Mouse (Mus musculus) R1 (cell line): ENCODE results near the gene Magi1.

Experiments used
- DNase-seq: peaks from one replicate; pipeline ENCODE4 v3.0.0-alpha.2; 2018; ENCODE audit warnings: low read depth, low spot score

The Magi1 gene

DNA sequence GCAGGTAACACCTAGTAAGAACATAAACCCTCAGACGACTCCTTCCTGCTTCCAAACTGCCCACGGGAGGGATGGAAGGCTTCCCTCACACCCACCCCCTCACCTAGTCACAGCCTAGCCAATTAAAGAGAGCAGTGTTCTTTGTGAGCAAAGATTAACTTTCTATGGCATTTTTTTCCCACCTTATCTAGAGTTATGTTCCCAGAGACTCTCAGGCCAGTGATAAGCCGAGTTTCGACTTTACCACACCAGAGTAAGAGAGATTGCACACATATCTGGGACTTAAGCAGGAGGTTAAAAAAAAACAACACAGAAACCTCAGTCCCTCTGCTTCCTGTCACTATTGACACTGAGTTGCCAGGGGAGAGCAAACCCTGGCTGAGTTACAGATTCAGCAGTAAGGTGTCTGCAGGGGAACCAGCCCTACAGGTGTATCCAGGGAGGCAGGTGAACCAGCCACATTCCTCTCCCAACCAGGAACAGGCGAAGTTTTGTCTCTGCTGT, 80.0 kb downstream of the Magi1 start:
- DNase-seq = no peak

GRCm38 (mm10) chr6:94201940-94202339, 81.8 kb downstream of the Magi1 start:
- no peak for DNase-seq

GRCm38 (mm10) chr6:94200910-94201309, 82.8 kb downstream of the Magi1 start:
- DNase-seq = no peak

DNA sequence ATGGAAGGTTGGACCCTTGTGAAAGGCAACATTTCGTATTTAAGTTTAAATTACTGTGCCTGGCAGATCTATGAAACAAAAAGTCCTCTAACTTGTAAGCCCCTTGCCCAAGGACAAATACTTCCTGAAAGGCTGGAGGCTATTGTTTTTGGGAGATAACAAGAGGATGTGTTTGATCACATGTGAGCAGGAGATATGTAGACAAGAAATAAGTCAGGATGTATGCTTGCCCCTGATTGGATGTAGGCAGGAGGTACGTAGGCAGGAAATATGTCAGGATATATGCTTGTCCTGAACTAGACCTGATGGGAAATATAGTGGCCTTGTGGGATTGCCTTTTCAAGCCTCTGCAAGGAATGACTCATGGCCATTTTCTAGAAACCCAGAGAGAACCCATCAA, 84.0 kb downstream of the Magi1 start:
- DNase-seq = no peak

DNA sequence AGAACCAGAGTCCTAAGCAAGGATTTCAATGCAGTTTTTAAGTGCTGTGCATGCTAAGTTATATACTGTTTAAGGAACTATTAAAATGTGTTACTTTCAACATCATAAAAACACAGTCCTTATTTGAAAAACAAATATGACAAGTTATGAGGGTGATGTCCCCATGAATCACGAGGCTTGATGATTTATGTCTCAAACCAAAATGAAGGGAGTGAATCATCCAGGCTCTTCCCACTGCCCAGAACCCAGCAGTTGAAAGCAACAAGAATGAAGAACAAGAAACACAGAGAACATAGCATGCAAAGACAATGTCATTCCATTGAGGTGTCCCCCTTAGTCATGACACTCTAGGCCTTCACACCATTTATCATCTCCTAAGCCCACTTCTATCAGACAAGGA, 85.9 kb downstream of the Magi1 start:
- no peak for DNase-seq

- DNase-seq = no peak
These were observed 88.3 kb downstream of the Magi1 start for GRCm38 (mm10) chr6:94195303-94195911.

DNA sequence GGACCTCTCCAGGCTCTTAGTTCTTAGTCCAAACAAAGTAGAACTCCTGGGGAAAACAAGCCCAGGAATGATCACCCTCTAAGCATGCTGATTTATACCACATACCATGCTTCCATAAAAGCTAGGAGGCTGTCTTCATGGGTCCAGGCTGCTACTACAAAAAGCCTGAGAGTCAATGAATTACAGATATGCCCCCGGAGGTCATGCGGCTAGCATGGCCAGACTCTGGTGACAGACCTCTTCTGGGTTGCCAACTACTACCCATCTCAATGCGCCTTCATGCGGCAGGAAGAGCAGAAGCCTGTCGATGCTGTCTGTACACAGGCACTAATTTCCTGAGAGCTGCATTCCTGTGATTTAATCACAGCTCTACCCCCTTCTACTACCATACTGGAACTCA, 92.9 kb downstream of the Magi1 start:
- DNase-seq = no peak

- DNase-seq = no peak
These were observed 94.3 kb downstream of the Magi1 start for GRCm38 (mm10) chr6:94189379-94189778.

GRCm38 (mm10) chr6:94186628-94187319, 96.9 kb downstream of the Magi1 start:
- DNase-seq = no peak

DNA sequence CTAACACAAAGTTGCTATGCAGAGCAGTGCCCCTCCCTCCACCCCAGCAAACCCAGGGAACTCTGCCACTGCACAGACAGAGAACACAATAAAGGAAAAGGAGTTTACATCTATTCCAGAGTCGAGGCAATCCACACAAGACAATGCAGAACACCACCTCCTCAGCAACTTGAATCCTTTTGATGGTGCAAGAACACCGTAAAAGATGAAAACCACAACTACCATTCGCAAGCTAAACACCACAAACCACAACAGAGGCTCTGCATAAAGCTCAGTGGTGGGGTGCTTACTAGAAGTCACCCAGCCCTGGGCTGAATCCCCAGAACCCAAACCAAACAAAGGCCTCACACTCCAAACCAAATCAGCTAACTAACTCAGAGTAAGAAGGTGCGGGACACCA, 99.4 kb downstream of the Magi1 start:
- DNase-seq = no peak

GRCm38 (mm10) chr6:94183354-94183851, 100.3 kb downstream of the Magi1 start:
- DNase-seq = peak; percentile 83

DNA sequence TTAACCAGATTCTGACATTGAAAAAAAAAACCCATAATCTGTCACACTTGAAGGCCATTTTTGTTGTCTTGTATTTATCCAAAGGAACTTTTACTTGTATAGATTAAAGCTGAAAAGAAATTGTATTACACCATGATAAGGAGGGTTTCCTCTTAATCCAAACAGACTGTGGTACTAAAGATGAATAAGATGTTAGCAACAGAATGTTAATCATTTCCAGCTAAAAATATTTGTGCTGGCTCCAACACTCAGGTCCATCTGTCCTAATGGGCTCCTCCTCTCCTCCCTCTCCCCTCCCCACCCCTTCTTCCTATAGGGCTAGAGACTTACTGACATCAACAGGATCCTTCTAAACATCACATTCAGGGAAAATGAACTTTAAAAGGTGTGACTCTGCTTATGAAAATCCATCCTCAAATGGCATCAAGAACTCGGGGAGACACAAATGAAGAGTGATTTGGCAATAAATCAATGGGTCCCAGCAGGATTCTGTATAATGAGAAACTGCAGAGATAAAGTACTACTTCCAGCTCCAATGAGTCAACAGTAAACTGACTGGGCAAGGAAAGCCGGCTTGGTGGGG, 102.0 kb downstream of the Magi1 start:
- DNase-seq = no peak

GRCm38 (mm10) chr6:94180331-94181150, 103.2 kb downstream of the Magi1 start:
- DNase-seq = peak; percentile 88

- DNase-seq = peak; percentile 87
These were observed 106.2 kb downstream of the Magi1 start for GRCm38 (mm10) chr6:94177559-94177958.

DNA sequence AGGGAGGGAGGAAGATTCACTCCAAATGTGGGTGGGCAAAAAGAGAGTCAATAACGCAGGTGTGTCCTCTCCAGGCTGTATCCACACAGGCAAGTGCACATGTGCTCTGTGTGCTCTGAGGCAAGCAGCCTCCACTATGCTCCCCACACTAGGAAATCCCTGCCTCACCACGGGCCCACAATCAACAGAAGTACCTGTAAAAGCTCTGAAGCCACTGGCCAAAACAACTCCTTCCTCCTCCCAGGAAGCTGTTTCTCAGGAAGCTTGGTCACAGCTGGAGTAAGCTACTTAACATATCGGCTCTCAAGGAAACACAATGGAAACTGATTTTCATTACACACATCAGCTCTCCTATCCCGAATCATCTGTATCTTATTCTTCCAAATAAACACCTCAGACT, 107.0 kb downstream of the Magi1 start:
- peak; percentile 89 for DNase-seq

- DNase-seq = no peak
These were observed 112.5 kb downstream of the Magi1 start for GRCm38 (mm10) chr6:94171250-94171649.

GRCm38 (mm10) chr6:94169581-94170194, 114.0 kb downstream of the Magi1 start:
- peak; percentile 65 for DNase-seq

DNA sequence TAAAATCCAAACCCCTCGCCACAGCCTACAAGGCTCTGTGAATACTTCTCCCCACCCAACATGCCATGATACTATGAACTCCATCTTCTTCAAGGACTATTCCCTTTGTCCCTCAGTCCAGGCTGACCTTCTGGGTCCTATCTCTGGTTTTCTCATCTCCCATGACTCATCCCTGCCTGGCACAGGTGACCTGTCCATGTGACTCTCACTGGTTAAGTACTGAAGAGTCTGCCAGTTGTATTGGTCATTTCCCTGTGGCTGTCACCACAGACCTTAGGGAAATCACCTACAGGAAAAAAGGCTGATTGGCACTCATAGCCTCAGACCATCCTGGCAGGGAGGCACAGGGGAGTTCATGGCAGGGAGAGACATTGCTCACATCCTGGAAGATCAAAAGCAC, 117.8 kb downstream of the Magi1 start:
- DNase-seq = no peak

DNA sequence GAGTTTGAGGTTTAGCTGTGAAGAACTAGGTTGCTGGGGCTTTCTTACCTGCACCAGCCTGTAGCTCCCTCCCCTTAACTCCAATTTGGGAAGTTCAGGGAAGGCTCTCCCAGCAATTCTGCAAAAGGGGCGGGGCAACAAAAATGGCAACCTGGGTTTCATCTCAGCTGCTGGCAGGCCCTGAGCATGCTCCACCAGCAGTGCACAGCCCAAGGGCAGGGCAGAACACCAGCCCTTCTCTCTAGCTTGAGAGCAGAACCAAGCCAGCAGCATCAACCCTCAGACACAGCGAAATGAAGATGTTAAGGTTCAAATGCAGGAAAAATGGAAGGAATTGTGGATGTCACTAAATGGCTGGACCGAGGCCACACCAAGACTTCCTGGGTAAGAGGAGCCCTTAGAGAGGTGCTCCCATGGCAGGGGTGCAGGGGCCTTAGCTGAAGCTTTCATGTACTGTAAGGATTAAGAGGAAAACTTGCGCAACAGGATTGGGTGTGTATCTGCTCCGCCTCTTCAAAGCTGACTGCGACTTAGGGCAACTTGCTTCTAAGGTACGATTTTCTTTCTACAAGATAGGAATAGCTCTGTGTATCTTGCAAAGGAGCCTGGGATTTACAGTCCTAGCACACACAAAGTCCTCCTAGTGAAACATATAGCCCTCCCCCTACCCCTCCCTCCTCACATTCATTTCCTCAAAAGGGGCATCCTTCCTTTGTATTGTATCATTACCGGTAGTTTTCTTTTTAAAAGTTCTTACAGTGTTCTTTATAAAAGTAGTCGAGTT, 118.8 kb downstream of the Magi1 start:
- DNase-seq = peak; percentile 17

GRCm38 (mm10) chr6:94163325-94163995, 120.3 kb downstream of the Magi1 start:
- DNase-seq = no peak
